Mouse (Mus musculus): ENCODE results near the gene Furin.

GRCm38 (mm10) chr7:80402651-80403321 lies 2.5 kb downstream of the Furin start:
- TF ChIP-seq GATA1 (IDR thresholded peaks at IDR 0.05; ENCODE audit: borderline replicate concordance, low read length): no peak
- TF ChIP-seq FLI1 (IDR thresholded peaks at IDR 0.05; ENCODE audit: low read length): no peak

Data from megakaryocyte, embryonic 14.5 days (primary cell).